Mouse (Mus musculus) gastrocnemius, adult 18-20 months (tissue): Measurements from ENCODE around the gene Foxn3. TPM values are rescaled to one million over a fixed set of nuclear protein-coding genes. Genes with fewer than 3 reads are reported as not detected.
A peak's percentile ranks its signal among the peaks of the same experiment; 100 is the strongest.
"Not testable (repeated sequence)": the region's sequence is repeated elsewhere in the genome, so short reads cannot be mapped to it uniquely, and the experiment has no call there.

ENCODE experiments used
- DNase-seq: peaks from one replicate; pipeline ENCODE4 v3.0.0; 2021; ENCODE audit warnings: low spot score
- total RNA-seq, 2 experiments: library from RNA; stranded (reverse); gene quantifications; 2 replicates each; pipeline ENCODE4 v1.2.3; 2021

Foxn3 gene
- total RNA-seq, 2 experiments from 2014 or later, result 187 to 214 TPM

DNA sequence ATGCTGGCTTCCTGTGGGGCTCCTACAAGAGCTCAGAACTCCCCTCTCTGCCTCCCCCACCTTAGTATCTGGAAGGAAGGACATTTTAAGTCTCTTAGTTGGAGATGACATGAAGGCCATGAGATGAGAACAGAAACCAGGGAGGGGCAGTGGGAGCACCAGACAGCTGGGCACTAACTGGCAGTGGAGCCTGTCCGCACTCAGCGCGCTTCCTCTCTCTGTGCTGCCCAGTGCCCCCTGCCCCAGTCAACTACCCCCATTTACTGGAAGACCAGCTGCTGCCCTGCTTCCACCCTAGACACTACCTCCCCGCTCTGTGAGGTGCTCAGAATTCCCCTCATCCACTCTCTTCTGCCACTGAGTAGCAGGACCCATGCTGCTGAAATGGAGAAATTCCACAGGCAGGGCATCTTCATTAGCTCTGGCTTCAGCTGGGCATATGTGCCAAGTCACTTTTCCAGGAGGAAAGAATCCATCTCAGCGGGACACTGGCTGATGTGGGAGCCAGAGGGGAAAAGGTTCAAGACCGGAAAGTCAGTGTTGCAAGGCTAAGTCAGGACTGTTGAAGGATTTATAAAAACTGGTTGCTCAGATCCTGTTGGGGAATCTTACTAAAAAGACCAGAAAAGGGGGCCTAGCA is 335.9 kb downstream of the Foxn3 start:
- no peak for DNase-seq

DNA sequence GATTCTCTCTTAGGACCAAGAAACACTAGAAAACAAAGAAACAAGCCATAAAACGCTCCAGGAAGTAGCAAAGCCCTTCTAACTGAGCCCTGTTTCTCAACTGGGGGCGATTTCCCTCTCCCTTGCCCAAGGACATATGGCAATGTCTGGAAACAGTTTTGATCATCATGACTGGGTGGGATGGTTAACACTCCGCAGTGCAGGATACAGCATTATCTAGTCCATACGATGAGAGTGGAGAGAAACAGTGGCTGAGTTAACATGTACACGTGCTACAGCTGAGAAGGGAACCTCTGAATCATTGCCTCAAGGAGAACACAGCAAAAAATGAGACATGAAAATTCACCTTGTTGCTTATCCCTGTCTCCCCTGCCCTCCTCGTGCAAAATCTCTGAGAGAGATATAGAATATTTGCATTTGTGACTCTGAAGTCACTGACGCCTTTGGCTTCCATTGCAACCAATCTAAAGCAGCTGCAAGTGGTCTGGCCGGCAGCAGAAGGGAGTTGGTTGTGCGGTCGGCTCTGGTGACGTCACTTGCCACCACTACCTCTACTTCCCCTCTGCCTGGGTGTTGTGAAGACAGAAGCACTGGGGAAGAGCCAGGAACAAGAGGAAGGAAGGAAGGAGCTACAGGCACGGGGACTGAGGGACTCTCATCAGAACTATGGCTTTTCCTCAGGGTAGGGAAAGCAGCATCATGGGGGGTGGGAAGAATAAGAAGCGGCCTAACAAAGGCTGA is 338.3 kb downstream of the Foxn3 start:
- no peak for DNase-seq

DNA sequence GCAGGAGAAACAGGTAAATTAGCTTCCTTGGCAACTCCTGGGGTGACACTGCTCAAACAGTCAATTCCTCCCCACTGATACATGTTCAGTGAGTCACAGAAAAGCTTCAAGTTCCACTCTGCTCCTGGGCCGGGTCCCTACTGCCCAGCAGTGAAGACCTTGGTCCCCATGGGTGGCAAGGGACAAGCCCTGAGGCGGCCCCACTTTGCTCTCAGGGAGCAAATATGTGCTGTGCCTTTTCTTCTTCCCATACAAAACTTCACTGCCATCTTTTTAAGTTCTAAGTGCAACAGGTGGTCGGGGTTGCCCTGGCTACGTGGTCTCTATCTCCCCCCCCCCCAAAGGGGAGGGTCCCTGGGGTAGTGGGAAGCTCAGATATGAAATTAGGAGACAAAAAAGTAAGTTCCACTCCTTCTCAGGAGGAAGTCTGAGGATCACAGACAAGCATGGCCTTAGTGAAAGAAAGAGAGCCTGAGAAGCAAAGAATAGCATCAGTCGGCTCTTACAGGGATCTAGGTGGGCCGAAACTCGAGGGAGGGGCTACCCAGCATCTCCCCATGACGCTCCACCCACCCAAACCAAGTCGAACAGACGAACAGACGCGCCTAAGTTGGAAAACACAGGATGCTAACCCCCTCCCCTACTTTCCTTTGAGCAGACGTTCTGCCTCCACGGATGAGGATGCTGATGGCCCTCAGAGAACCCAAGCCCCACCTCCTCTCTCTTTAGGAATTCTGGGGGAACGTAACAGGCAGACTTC is 342.1 kb downstream of the Foxn3 start:
- no peak for DNase-seq

DNA sequence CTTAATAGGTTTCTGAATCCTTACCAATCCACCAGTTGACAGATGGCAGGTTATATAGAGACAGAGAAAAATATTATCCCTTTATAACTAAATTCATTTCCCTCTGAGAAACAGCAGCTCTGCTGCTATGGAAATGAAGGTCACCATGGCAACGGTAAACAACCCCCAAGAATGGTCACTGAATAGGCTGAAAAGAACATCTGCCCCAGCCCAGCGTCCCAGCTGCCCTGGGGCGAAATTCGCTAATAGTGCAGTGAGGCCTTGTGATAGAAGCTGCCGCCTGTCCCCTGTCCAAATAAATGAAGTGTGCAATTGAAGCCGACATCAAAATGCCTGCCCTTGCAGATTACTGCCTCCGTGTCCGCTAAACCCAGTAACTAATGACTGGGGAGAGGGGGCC is 343.0 kb downstream of the Foxn3 start:
- DNase-seq, result peak; percentile 28

DNA sequence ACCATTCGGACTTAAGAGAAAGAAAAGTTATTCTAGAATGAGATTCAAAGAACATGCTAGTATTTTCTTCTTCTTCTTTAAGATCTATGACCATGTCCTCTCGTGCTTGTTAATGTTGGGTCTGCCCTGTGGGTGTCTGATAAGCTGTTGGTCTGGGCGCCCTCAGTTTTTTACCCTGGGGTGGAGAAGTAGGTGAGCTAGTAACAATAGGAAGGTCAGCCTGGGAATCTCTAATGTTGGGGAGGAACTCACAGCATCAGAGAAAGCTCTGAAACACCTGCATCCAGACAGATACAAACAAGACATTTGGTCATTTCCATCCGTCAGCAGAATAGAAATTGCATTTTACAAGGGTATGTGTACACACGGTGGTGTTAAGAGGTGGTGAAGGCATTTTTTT is 343.6 kb downstream of the Foxn3 start:
- no peak for DNase-seq

DNA sequence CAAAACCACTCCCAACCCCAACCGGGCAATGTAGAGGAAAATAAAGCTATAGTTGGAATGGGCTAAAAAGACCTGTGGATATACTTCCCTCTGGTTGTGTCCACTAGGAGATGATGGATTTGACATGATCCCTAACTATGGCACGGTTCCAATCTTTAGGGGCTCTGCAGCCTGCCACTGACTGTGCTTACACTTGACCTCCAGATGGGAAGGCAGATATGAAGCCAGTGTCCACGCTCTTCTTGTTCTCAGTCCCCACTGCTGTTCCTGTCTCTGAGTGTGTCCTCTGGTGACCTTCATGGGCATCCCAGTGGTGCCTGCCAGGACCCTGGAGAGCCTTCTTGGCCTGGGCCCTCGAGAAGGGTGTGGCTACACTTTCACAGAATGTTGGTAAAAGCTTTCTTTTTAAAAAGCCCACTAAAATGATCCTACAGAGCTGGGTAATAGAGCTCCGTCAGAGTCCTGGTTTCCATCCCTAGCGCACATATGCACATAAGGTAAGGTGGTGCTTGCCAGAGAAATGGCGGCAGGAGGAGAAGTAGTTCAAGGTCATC is 346.2 kb downstream of the Foxn3 start:
- DNase-seq, result no peak

DNA sequence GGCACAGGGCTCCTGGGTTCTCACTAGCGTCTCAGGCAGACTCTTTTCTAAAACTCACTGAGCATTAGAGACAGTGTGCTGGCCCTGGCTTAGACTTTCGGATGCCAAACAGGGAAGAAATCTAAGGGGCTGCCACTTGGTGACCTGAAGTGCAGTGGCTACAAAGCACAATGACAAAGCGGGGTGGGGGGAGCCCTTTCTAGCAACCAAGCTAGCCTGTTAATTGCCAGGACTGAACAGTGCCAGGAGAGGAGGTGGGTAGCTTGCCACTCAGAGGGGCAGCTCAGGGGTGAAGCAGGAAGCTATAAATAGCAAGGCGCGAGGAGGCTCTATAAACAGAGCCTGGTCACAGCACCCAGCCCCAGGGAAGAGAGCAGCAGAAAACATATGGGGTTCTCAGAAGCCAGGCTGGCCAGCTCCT is 347.0 kb downstream of the Foxn3 start:
- DNase-seq, result peak; percentile 59

DNA sequence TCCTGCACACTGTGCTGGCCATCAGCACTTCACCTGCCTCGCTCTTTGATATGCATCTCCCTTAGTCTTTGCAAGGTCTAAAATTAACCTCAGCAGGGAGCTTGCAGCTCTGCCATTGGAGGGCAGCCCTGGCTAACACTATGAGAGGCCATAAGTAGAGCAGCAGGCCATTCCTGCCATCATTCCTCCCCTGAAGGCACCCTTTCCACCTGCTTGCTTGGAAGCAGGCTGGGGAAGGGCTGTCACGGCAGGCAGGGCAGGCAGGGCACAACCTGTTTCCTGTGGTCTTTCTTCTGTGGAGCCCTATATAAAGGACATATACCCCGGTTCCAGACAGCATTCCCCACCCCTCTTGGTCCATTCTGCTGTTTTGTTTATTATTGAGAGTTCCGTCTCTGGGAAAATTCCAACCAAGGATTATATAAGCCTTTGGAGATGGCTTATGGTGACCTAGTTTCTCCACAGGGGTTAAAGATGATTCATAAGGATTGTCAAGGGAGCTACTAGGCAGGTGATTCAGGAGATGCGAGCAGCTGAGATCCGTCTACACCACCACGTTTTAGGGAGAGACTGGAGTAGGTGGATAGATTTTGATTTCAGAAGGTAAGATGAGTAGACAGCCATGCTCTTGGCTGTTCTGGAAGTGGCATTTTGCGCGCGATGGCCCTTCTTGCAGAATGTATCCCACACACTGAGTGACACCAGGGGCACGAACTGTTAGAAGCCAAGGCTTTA is 347.7 kb downstream of the Foxn3 start:
- peak; percentile 68 for DNase-seq

DNA sequence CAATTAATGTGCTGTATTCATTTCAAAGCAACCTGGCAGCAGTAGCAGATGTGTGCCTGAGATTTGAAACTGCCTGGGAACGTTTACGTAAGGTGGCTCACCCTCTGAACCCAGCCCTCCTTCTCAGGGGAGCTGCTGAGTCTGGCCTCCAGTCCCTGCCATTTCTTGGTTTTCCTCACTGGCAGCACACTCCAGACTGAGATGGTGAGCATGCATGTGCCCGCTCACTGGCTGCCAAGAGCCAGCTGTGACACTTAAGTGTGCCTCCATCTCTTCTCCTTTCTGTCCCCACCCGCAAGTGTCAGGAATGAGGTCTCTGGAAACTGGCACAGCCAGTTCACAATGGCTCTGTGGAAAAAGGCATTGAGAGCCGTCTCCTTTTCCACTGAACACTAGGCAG is 349.3 kb downstream of the Foxn3 start:
- peak; percentile 68 for DNase-seq

DNA sequence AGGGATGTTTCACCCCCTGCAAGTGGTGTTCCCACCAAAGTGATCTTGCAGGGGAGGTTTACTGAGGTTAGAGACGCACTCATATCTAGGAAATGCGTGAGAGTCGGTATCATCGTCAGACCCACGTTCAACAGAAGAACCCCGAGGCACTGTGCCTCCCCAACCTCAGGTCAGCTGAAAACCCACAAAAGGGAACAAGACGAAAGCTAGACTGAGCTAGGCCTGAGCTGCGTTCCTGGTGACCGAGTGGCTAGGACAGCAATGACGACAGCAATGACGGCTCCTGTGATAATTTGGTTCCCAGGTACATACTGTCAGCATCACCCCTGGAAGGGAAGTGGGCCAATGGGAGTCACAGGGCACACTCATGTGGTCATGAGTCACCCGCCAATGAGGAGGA is 350.2 kb downstream of the Foxn3 start:
- no peak for DNase-seq

DNA sequence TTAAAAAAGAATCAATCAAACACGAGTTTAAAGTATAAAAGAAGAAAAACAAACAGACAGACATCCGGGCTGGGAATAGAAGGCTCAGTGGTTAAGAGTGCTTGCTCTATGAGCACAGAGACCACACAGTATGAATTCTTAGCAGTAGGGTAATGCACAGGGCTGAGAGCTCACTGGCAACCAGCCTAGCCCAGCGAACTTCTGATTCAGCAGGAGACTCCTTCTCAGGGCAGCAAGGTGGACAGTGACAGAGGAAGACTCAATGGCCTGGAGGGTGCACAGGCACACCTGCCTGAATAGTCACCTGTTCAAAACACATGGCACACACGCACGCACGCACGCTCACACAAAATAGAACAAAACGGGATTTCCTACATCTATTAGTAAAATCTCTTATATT is 353.6 kb downstream of the Foxn3 start:
- DNase-seq, result no peak

DNA sequence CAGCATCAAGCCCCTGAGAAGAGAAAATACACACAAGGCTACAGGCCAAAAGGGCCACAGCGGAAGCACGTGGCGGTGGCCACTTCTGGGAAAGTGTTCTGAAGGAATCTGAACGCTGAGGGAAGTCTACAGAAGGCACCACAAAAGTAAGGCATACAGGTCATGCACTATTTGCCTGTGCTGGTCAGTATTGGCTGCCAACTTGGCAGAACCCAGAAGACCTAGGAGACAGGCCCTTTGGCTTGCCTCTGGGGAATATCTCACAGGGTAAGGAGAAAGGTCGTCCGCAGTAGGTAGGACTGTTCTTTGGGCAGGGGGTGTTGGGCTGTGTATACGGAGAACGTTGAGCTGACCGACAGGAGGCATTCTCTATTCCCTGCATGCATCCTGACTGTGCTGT is 355.1 kb downstream of the Foxn3 start:
- DNase-seq, result peak; percentile 32

DNA sequence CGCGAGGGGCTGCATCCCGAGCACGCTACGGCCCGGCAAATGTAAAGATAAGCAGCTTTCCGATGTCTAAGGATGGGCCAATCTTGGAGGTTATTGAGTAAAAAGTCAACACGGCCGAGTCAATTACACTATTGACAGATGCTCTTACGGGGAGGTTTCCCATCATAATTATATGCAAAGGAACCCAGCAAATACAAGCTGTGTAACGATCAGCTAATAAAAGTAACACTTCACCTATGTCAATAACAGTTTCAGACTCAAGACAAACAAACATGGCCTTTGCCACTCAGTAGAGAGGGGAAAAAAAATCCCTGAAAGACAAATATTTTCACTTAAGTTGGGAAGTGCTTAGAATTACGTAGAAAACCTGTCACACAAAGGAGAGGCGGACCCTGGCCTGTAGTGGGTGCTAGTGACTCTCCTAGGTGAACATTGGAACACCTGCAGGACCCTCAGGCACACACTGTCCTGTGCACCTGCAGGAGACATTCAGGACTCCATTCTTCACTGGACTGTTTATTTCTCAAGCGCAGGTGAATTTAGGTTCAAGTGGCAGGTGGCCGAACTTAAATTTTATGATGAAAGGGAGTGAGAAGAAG is 356.3 kb downstream of the Foxn3 start:
- DNase-seq, result no peak

DNA sequence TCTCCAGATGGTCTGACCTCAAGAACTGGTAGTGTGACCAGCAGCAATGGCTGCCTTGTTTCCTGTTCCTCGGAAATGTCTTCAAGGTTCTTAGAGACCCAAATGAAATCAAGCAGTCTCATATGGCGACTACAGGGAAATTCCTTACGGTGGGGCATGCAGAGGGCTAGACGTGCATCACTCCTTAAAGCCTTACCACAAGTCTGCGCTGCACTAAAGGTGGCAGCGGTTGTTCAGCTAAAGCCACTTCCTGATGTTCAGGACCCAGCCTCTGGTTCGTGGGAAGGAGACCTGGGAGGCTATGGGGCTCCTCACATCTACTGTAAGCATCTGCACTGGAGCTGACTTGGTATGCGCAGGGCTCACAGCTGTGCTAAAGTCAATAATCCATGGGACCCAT is 357.6 kb downstream of the Foxn3 start:
- no peak for DNase-seq

DNA sequence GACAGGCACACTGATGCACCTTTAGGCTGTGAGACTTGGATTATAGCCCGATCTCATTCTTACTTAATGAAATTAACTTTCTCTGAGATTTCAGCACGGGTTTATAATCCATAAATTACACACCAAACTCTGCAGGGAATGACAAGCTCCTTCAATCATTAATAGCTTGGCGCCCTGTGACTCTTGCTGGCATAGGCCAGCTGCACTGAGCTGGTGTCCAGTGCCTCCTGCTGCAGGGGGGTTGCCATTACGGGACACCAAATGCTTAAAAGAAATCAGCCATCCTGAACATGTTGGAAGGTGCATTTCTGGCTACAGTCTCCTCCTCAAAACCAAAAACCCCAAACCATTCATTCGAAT is 364.3 kb downstream of the Foxn3 start:
- DNase-seq, result no peak

DNA sequence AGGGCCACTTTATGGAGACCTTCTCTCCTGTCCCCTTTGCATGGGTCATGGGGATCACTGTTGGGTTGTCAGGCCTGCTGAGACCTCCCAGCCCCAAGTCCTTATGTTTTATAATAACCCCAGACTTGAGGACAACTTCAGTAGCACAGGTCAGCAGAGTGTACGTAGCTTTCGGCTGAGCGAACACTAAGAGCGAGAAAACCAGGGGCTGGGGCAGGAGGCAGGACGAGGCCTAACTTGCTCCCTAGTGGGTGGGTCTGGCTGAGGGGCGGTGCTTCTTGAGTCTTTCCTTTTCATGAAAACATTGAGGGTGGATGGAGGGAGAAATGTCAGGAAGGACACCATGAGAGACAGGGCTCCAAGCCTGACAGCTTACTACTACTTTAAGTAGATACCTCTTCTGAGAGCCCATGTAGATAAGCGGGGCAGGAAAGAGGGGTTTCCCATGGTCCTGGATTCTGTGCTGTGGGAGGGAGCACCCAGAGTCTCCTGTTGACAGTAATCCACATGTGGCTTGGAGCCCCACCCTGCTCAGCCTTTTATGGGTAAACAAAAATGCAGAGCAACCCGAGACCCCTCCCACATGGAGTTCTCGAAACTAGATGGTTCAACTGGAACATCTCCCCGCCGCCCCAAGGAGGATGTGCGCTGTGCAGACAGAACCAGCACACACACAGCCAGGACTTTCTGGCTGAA is 364.8 kb downstream of the Foxn3 start:
- DNase-seq, result no peak

DNA sequence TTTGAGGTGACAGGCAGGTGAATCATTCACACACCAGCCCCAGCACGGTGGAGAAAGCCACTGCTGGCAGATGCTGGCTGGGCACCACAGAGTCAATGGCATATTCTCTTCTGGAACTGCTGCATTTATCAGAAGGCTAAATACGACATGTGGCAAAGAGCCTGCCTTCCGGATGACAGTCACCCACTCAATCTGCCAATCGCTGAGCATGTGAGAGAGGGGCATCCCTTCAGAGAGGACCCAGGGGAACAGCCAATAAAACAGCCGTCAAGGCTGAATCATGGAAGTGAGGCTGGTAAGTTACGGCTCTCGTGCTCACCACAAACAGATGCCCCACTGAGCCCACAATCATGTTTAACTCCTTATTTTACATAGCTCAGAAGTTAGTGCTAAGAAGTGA is 366.4 kb downstream of the Foxn3 start:
- no peak for DNase-seq

DNA sequence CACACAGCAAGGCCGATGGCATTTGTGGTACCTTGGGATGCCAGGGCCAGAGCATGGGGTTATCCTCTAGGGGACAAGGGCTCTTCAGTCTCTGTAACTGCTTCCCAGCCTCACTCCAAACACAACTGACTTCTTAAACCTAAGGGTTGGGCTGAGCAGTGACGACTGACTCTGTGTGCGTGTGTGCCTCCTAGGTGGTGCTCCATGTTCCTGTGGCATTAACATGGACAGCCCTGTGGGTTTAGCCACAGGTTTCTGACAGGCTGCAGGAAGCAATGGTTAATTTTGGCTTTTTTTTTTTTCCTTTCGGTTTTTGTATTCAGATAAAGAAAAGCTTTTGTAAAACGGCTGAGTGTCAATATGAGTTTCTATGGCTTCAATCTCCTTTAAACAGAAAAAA is 367.7 kb downstream of the Foxn3 start:
- DNase-seq, result no peak

DNA sequence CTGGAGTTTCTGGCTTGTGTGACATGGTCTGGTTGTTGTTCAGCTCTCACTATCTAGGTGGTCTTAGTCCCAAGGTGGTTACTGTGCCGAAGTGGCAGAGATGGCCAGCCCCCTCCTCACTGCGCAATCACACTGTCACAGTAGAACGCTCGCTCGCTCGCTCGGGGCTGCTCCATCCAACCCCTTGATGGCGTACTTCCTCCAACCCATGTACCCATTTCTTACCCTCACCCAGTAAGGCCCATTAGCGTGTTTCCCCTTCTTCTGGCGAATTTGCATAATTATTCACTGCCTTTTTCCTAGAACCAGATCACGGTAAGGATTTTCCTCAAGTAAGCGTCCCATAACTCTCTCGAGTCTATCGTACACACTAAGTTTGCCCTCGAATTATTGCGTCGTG is 369.3 kb downstream of the Foxn3 start:
- DNase-seq, result not testable (repeated sequence)

DNA sequence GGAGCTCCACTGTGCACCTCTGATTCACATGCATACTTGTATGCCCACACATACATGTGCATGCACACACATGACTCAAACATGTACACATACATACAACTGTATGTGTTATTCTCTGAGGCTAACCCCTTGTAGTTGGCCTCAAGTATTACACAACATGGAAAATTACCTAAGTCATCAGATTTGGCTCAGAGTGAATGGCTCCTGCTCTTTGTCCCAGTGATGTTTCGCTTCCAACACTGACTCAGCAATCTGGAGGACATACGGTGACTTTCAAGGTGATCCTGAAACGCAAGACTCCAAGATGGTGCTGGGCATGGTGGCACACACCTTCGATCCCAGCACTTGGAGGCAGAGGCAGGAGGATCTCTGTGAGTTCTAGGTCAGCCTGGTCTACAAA is 375.7 kb downstream of the Foxn3 start:
- DNase-seq, result no peak

DNA sequence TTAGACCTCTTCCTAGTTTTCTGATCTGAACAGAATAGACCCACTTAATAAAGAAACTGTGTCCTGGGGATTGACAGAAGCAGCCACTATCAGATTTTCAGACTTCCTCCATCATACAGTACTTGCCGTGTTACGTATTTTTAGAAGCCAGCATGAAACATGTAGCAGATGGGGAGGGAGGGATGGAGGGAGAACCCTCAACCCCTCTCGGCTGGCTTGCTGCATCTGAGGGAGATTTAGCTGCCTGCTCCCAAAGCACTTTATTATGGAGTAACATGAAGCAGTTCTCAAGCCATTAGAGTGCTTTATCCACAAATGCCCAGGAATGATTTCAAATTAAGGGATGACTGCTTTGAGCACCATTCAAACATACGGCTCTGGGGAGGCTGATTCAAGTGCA is 377.1 kb downstream of the Foxn3 start:
- no peak for DNase-seq
